Mouse (Mus musculus): ENCODE measurements around the gene Acsl5. TPM values are rescaled to one million over a fixed set of nuclear protein-coding genes. Genes with fewer than 3 reads are reported as not detected.

Acsl5 gene
- polyA plus RNA-seq, 1 experiment from 2014 or later: 110 TPM

GRCm38 (mm10) chr19:55313649-55314048 lies 61.9 kb downstream of the Acsl5 start:
- no peaks in the 10 kb centered on the region for H3K9me3 ChIP-seq (ENCODE audit: low read length)
- H3K9ac ChIP-seq (replicated peaks; ENCODE audit: low read depth): no peak overlapping the region
- H3K27me3 ChIP-seq (replicated peaks; ENCODE audit: insufficient read depth, low read length): no peaks in the 10 kb centered on the region
- H3K4me1 ChIP-seq (ENCODE audit: insufficient read depth, low read depth, low read length): no peaks in the 10 kb centered on the region
- no peak overlapping the region for H3K27ac ChIP-seq (ENCODE audit: low read length)
- WGBS: 74% methylated on average over 2 of the region's 2 CpGs
- H3K4me3 ChIP-seq (ENCODE audit: low read depth, low read length): no peak overlapping the region
- peaks cover 20% of the 10 kb centered on the region; the same call in 1 of the 2 replicates for H3K36me3 ChIP-seq (ENCODE audit: insufficient read depth, low read length)
- DNase-seq (ENCODE audit: low spot score) (no peak), ATAC-seq (no peak)
- no peak for TF ChIP-seq EP300 (IDR thresholded peaks at IDR 0.05)
- no peak for TF ChIP-seq CTCF (IDR thresholded peaks at IDR 0.05)
- H3K4me2 ChIP-seq (replicated peaks; ENCODE audit: low read depth, low read length): no peak overlapping the region

- Histone ChIP-seq H3K27ac (ENCODE audit: low read length) (peak within 1 kb of the TSS; percentile 93), H3K4me2 (replicated peaks; ENCODE audit: low read depth, low read length) (peak within 1 kb of the TSS; percentile 95), H3K4me1 (ENCODE audit: insufficient read depth, low read depth, low read length) (no peaks in the 10 kb centered on the region), H3K4me3 (ENCODE audit: low read depth, low read length) (peak within 1 kb of the TSS; percentile 88), H3K27me3 (replicated peaks; ENCODE audit: insufficient read depth, low read length) (no peaks in the 10 kb centered on the region), H3K36me3 (ENCODE audit: insufficient read depth, low read length) (peaks cover 10% of the 10 kb centered on the region; the same call in 1 of the 2 replicates), H3K9me3 (ENCODE audit: low read length) (no peaks in the 10 kb centered on the region), H3K9ac (replicated peaks; ENCODE audit: low read depth) (peak within 1 kb of the TSS; percentile 82)
- DNase-seq (ENCODE audit: low spot score) (no peak), ATAC-seq (peak; percentile 75)
- TF ChIP-seq CTCF (IDR thresholded peaks at IDR 0.05) (no peak; the same call in 1 of the 2 replicates), EP300 (IDR thresholded peaks at IDR 0.05) (no peak)
- under 1% methylated on average over 60 of the region's 60 CpGs for WGBS
Measured at GRCm38 (mm10) chr19:55315452-55316108, 63.8 kb downstream of the Acsl5 start, which contains the start of gene Zdhhc6. Gene Zdhhc6, minus strand, starts transcription at chr19:55316032.

GRCm38 (mm10) chr19:55316109-55316714 lies 64.5 kb downstream of the Acsl5 start, which contains the start of gene Vti1a:
Gene Vti1a, plus strand, starts transcription at chr19:55316295.
- Histone ChIP-seq H3K36me3 (ENCODE audit: insufficient read depth, low read length) (peaks cover 5% of the 10 kb centered on the region; the same call in 1 of the 2 replicates), H3K4me2 (replicated peaks; ENCODE audit: low read depth, low read length) (peak within 1 kb of the TSS; percentile 95), H3K27ac (ENCODE audit: low read length) (peak within 1 kb of the TSS; percentile 93), H3K9me3 (ENCODE audit: low read length) (no peaks in the 10 kb centered on the region), H3K9ac (replicated peaks; ENCODE audit: low read depth) (peak within 1 kb of the TSS; percentile 82), H3K4me1 (ENCODE audit: insufficient read depth, low read depth, low read length) (no peaks in the 10 kb centered on the region), H3K27me3 (replicated peaks; ENCODE audit: insufficient read depth, low read length) (no peaks in the 10 kb centered on the region), H3K4me3 (ENCODE audit: low read depth, low read length) (peak within 1 kb of the TSS; percentile 88)
- TF ChIP-seq EP300 (IDR thresholded peaks at IDR 0.05) (0 out of 2 replicates have a peak, but pooled peaks have one; percentile 58), CTCF (IDR thresholded peaks at IDR 0.05) (peak; percentile 60)
- ATAC-seq: peak; percentile 95
- WGBS: under 1% methylated on average over 48 of the region's 48 CpGs
- peak; percentile 93 for DNase-seq (ENCODE audit: low spot score)

GRCm38 (mm10) chr19:55316901-55317300 lies 65.2 kb downstream of the Acsl5 start:
- Histone ChIP-seq H3K4me2 (replicated peaks; ENCODE audit: low read depth, low read length) (peak overlapping the region; percentile 95), H3K4me3 (ENCODE audit: low read depth, low read length) (peak overlapping the region; percentile 88), H3K9ac (replicated peaks; ENCODE audit: low read depth) (no peak overlapping the region), H3K9me3 (ENCODE audit: low read length) (no peaks in the 10 kb centered on the region), H3K27ac (ENCODE audit: low read length) (no peak overlapping the region), H3K36me3 (ENCODE audit: insufficient read depth, low read length) (0 out of 2 replicates have a peak, but pooled peaks cover 1% of the 10 kb centered on the region), H3K4me1 (ENCODE audit: insufficient read depth, low read depth, low read length) (no peaks in the 10 kb centered on the region), H3K27me3 (replicated peaks; ENCODE audit: insufficient read depth, low read length) (no peaks in the 10 kb centered on the region)
- no peak for ATAC-seq
- TF ChIP-seq CTCF (IDR thresholded peaks at IDR 0.05) (no peak), EP300 (IDR thresholded peaks at IDR 0.05) (no peak)
- no peak for DNase-seq (ENCODE audit: low spot score)
- 37% methylated on average over 10 of the region's 10 CpGs for WGBS

GRCm38 (mm10) chr19:55319036-55319435 lies 67.3 kb downstream of the Acsl5 start:
- H3K9me3 ChIP-seq (ENCODE audit: low read length): no peaks in the 10 kb centered on the region

GRCm38 (mm10) chr19:55319521-55319920 lies 67.8 kb downstream of the Acsl5 start:
- Histone ChIP-seq H3K27ac (ENCODE audit: low read length) (no peak overlapping the region), H3K27me3 (replicated peaks; ENCODE audit: insufficient read depth, low read length) (no peaks in the 10 kb centered on the region), H3K36me3 (ENCODE audit: insufficient read depth, low read length) (peaks cover 10% of the 10 kb centered on the region; the same call in 1 of the 2 replicates), H3K9ac (replicated peaks; ENCODE audit: low read depth) (no peak overlapping the region), H3K9me3 (ENCODE audit: low read length) (no peaks in the 10 kb centered on the region), H3K4me1 (ENCODE audit: insufficient read depth, low read depth, low read length) (no peaks in the 10 kb centered on the region), H3K4me3 (ENCODE audit: low read depth, low read length) (no peak overlapping the region), H3K4me2 (replicated peaks; ENCODE audit: low read depth, low read length) (no peak overlapping the region)
- no peak for TF ChIP-seq EP300 (IDR thresholded peaks at IDR 0.05)
- no peak for TF ChIP-seq CTCF (IDR thresholded peaks at IDR 0.05)
- WGBS: 59% methylated on average over 5 of the region's 5 CpGs
- DNase-seq (ENCODE audit: low spot score): no peak
- no peak for ATAC-seq

More at GRCm38 (mm10) chr19:55319036-55319435, 67.3 kb downstream of the Acsl5 start:
- WGBS: 74% methylated on average over 3 of the region's 3 CpGs
- H3K4me1 ChIP-seq (ENCODE audit: insufficient read depth, low read depth, low read length): no peaks in the 10 kb centered on the region
- H3K4me3 ChIP-seq (ENCODE audit: low read depth, low read length): no peak overlapping the region
- no peak overlapping the region for H3K27ac ChIP-seq (ENCODE audit: low read length)
- 0 out of 2 replicates have a peak, but pooled peaks cover 8% of the 10 kb centered on the region for H3K36me3 ChIP-seq (ENCODE audit: insufficient read depth, low read length)
- no peak overlapping the region for H3K4me2 ChIP-seq (replicated peaks; ENCODE audit: low read depth, low read length)
- H3K27me3 ChIP-seq (replicated peaks; ENCODE audit: insufficient read depth, low read length): no peaks in the 10 kb centered on the region
- no peak for TF ChIP-seq EP300 (IDR thresholded peaks at IDR 0.05)
- no peak for TF ChIP-seq CTCF (IDR thresholded peaks at IDR 0.05)
- ATAC-seq: no peak
- DNase-seq (ENCODE audit: low spot score): no peak
- no peak overlapping the region for H3K9ac ChIP-seq (replicated peaks; ENCODE audit: low read depth)
